Mouse (Mus musculus): ENCODE data around the gene Coa3.

The Coa3 gene

GRCm38 (mm10) chr11:101253613-101254389, 25.1 kb downstream of the Coa3 start, which contains the start of gene Vps25:
Vps25 (plus strand) TSS chr11:101253707.
- no peak for DNase-seq (ENCODE audit: extremely low read depth, low read depth, low spot score)

GRCm38 (mm10) chr11:101252941-101253340, 26.0 kb downstream of the Coa3 start:
- no peak for DNase-seq (ENCODE audit: extremely low read depth, low read depth, low spot score)

- no peak for DNase-seq (ENCODE audit: extremely low read depth, low read depth, low spot score)
These were observed 27.9 kb downstream of the Coa3 start for GRCm38 (mm10) chr11:101251031-101251430.

GRCm38 (mm10) chr11:101248258-101248994, 30.5 kb downstream of the Coa3 start:
- no peak for DNase-seq (ENCODE audit: extremely low read depth, low read depth, low spot score)

- DNase-seq (ENCODE audit: extremely low read depth, low read depth, low spot score), result no peak
These were observed 31.3 kb downstream of the Coa3 start for GRCm38 (mm10) chr11:101247521-101248030.

- DNase-seq (ENCODE audit: extremely low read depth, low read depth, low spot score), result no peak
These were observed 32.3 kb downstream of the Coa3 start for GRCm38 (mm10) chr11:101246702-101247012.

- no peak for DNase-seq (ENCODE audit: extremely low read depth, low read depth, low spot score)
These were observed 32.8 kb downstream of the Coa3 start, which contains the start of gene Ramp2 for GRCm38 (mm10) chr11:101245855-101246701. Ramp2 (plus strand) TSS chr11:101246028.

- no peak for DNase-seq (ENCODE audit: extremely low read depth, low read depth, low spot score)
These were observed 33.8 kb downstream of the Coa3 start for GRCm38 (mm10) chr11:101245071-101245470.

GRCm38 (mm10) chr11:101238071-101238647, 40.8 kb downstream of the Coa3 start:
- no peak for DNase-seq (ENCODE audit: extremely low read depth, low read depth, low spot score)

GRCm38 (mm10) chr11:101236782-101237181, 42.1 kb downstream of the Coa3 start:
- no peak for DNase-seq (ENCODE audit: extremely low read depth, low read depth, low spot score)

GRCm38 (mm10) chr11:101235429-101235828, 43.5 kb downstream of the Coa3 start:
- no peak for DNase-seq (ENCODE audit: extremely low read depth, low read depth, low spot score)

- DNase-seq (ENCODE audit: extremely low read depth, low read depth, low spot score), result no peak
These were observed 44.8 kb downstream of the Coa3 start for GRCm38 (mm10) chr11:101234124-101234523.

GRCm38 (mm10) chr11:101233240-101233639, 45.7 kb downstream of the Coa3 start:
- DNase-seq (ENCODE audit: extremely low read depth, low read depth, low spot score), result no peak

GRCm38 (mm10) chr11:101232010-101232839, 46.7 kb downstream of the Coa3 start:
- no peak for DNase-seq (ENCODE audit: extremely low read depth, low read depth, low spot score)

GRCm38 (mm10) chr11:101230991-101231871, 47.7 kb downstream of the Coa3 start:
- DNase-seq (ENCODE audit: extremely low read depth, low read depth, low spot score), result no peak

GRCm38 (mm10) chr11:101230526-101230925, 48.4 kb downstream of the Coa3 start:
- no peak for DNase-seq (ENCODE audit: extremely low read depth, low read depth, low spot score)

- DNase-seq (ENCODE audit: extremely low read depth, low read depth, low spot score), result no peak
These were observed 48.8 kb downstream of the Coa3 start for GRCm38 (mm10) chr11:101230061-101230511.

GRCm38 (mm10) chr11:101229361-101229900, 49.5 kb downstream of the Coa3 start:
- no peak for DNase-seq (ENCODE audit: extremely low read depth, low read depth, low spot score)
